Mouse (Mus musculus) adipose tissue, adult 10 weeks (tissue): Measurements from ENCODE around the gene Siah2. TPM values are rescaled to one million over a fixed set of nuclear protein-coding genes. Genes with fewer than 3 reads are reported as not detected.

ENCODE experiments used
- polyA plus RNA-seq: library from polyadenylated mRNA; stranded (reverse); fragments of 350-450 nt; fragmentation: Illumina TruSeq; extraction: RNeasy Lipid Tissue Mini Kit (QIAGEN cat#74804); gene quantifications from one replicate; pipeline ENCODE4 v1.2.3, GENCODE M21; 2014; ENCODE audit warnings: low read depth, low replicate concordance

Gene Siah2
- polyA plus RNA-seq: 7.6 TPM

GRCm38 (mm10) chr3:58691997-58692721 lies at the start of gene Siah2:
Gene Siah2, minus strand, starts transcription at chr3:58692400.

GRCm38 (mm10) chr3:58636406-58637295 lies 55.5 kb downstream of the Siah2 start, which contains the start of gene Erich6:
Gene Erich6, minus strand, starts transcription at chr3:58637207.

Other genes with a start within 250 kb of the Siah2 start
- 34.7 TPM for gene Eif2a, start 166.6 kb downstream of the Siah2 start, polyA plus RNA-seq
- gene Serp1, start 166.5 kb downstream of the Siah2 start, polyA plus RNA-seq: 117 TPM
- 101 TPM for gene Selenot, start 115.8 kb downstream of the Siah2 start, polyA plus RNA-seq
- 1.8 TPM for gene Erich6, start 55.2 kb downstream of the Siah2 start, polyA plus RNA-seq
- not detected for gene Mindy4b-ps, start 129.9 kb upstream of the Siah2 start, polyA plus RNA-seq
- 0.09 TPM for gene Clrn1, start 192.9 kb upstream of the Siah2 start, polyA plus RNA-seq